Mouse (Mus musculus): ENCODE data around the gene Ercc4.

DNA sequence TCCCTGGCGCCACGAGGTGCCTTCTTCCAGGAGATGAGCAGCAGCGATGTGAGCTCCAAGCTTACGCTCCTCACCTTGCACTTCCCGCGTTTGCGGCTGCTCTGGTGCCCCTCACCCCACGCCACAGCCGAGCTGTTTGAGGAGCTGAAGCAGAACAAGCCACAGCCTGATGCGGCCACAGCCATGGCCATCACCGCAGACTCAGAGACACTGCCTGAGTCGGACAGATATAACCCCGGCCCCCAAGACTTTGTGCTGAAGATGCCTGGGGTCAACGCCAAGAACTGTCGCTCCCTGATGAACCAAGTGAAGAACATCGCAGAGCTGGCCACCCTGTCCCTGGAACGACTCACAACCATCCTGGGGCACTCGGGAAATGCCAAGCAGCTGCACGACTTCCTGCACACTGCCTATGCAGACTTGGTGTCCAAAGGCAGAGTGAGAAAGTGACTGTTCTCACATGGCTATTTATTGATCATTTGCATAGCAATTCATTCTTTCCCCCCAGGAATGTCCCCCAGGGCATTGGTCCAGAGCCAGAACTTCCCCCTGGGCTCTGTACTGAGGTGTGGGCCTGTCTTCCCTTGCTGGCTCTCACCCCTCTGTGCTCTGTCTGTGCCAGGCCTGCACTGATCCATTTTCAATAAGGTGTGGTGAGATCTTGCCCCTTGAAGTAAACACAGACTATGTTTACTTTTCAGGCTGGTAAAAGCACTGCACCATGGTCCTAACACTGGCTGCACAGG, 38.5 kb downstream of the Ercc4 start:
- no peak for TF ChIP-seq POLR2A (IDR thresholded peaks at IDR 0.05; ENCODE audit: control insufficient read depth, extremely low read depth, insufficient read depth, low read length, poor library complexity)
- no peak for TF ChIP-seq CTCF (IDR thresholded peaks at IDR 0.05; ENCODE audit: borderline replicate concordance, control insufficient read depth, extremely low read depth, insufficient read depth, low read length, poor library complexity)
